Mouse (Mus musculus): ENCODE measurements around the gene Bgn. TPM values are rescaled to one million over a fixed set of nuclear protein-coding genes. Genes with fewer than 3 reads are reported as not detected.

Bgn gene
- polyA plus RNA-seq, 1 experiment from 2014 or later = 36.4 TPM

DNA sequence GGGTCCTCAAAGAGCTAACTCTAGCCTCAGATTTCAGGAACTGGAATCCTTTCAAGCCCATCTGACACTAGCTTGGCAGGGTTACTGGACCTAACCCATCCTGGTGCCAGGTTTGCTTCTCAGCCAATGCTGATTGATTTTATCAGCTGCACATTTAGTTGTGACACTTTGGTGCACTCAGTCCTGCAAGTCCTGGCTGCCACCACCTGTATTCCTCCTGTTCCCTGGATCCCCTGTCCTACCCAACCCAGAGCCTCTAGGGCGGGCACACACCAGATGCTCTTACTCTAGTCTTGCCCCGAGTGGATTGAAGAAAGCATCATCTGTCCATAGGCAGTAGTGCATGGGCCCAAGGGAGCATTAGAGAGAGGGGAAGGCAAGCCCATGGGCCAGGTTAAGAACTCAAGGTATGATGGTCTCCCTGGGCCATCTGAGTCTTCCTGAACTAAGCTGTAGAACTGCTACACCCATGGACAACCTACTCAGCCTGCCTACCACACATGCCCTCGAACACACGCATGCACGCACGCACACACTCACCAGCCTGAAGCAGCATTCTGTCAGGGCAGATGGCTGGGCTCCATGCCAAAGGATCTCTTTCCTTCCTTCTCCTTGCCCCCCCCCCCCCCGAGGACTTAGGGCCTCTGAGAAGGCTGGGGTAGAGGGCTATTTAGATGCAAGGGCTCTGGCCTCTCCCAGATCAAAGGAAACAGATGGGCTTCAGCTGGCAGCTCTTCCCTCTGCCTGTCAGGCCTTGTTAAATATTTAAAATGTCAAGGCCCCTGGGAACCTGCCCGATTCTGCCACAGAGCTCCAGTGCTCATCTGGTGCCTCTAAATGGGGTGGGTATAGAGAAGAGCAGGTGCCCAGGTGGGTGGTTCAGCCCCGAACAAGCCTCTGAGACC, 41.2 kb downstream of the Bgn start:
- Histone ChIP-seq H3K9ac (replicated peaks; ENCODE audit: low read length) (no peak overlapping the region), H3K4me1 (ENCODE audit: control insufficient read depth, insufficient read depth, low read length) (no peaks in the 10 kb centered on the region), H3K9me3 (replicated peaks; ENCODE audit: control insufficient read depth, low read length) (no peaks in the 10 kb centered on the region), H3K27me3 (ENCODE audit: control insufficient read depth, insufficient read depth, low read length) (no peaks in the 10 kb centered on the region), H3K4me2 (ENCODE audit: low read depth, low read length) (no peak overlapping the region), H3K27ac (replicated peaks; ENCODE audit: low read depth, low read length) (no peak overlapping the region), H3K4me3 (ENCODE audit: low read depth, low read length) (no peak overlapping the region), H3K36me3 (replicated peaks; ENCODE audit: control insufficient read depth, insufficient read depth, low read depth, low read length) (no peaks in the 10 kb centered on the region)
- peak; percentile 5 for DNase-seq (ENCODE audit: low spot score)
- peak; percentile 78 for ATAC-seq (replicated peaks; ENCODE audit: insufficient number of reproducible peaks, low FRiP score, low TSS enrichment, low read depth)
- 60% methylated on average over 8 of the region's 9 CpGs for WGBS

DNA sequence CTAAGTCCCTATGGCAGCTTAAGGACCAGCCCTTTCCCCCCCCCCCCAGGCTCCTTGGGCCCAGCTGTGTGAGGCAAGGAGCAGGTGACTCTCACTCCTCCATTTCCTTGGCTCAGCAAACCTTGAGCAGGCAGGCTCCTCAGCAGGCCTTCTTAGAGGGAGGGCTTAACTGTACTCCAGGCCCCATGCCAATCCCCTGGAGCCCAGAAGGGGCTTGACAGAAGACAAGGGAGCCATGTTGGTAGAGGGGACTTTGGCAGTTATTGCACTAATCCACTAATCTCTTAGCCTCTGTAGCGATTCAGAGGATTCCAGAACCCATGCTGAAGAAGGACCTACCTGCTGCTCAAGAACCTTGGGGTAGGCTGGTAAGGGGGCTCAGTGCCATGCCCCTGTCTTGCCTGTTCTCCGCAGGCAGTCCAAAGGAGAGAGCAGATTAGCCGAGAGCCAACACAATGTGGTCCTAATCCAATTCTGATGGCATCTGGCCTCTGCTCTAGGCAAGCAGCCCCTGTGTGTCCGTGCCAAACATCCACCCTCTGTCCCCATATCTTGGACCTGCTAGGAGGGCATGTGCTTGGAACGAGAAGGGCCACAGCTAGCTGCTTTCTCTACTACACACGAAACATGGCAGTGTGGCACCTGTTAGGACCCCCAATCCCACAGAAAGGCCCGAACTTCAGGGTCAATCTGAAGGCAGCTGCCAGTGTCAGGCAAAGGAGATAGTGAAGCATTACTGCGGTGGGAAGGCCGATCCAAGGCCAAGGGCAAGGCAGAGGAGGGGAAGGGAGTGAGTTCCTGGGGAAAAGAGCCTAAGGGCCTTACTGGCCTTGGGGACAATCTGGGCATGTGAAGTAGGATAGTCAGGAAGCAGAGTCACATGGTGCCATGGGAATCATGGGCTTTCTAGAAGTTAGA, 42.1 kb downstream of the Bgn start:
- DNase-seq (ENCODE audit: low spot score) (no peak), ATAC-seq (replicated peaks; ENCODE audit: insufficient number of reproducible peaks, low FRiP score, low TSS enrichment, low read depth) (no peak)
- no peak overlapping the region for H3K4me2 ChIP-seq (ENCODE audit: low read depth, low read length)
- H3K4me1 ChIP-seq (ENCODE audit: control insufficient read depth, insufficient read depth, low read length) = no peaks in the 10 kb centered on the region
- no peaks in the 10 kb centered on the region for H3K9me3 ChIP-seq (replicated peaks; ENCODE audit: control insufficient read depth, low read length)
- no peak overlapping the region for H3K9ac ChIP-seq (replicated peaks; ENCODE audit: low read length)
- no peaks in the 10 kb centered on the region for H3K36me3 ChIP-seq (replicated peaks; ENCODE audit: control insufficient read depth, insufficient read depth, low read depth, low read length)
- no peaks in the 10 kb centered on the region for H3K27me3 ChIP-seq (ENCODE audit: control insufficient read depth, insufficient read depth, low read length)
- no peak overlapping the region for H3K27ac ChIP-seq (replicated peaks; ENCODE audit: low read depth, low read length)
- 81% methylated on average over 9 of the region's 9 CpGs for WGBS
- no peak overlapping the region for H3K4me3 ChIP-seq (ENCODE audit: low read depth, low read length)

DNA sequence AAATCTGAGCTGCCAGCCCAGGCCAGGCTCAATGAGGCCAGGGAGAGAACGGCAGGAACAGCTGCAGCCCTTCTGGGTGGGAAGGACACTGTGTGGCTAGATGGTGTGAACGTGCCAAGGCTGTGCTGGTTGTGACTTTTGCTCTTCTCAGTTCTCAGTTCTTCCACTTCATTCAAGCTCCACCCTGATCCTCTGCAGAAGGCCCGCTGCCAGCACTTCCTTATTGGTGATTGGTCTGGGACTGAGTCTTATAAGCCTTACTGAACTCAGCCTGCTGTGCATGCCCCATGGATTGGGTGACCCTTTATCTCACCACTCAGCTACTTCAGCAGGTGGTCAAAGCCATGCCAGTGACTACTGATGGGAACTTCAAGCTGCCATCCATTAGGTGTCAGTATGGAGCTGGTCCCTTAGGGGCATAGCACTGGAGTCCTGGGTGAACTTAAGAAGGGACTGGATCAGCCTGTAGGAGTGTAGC, 43.0 kb downstream of the Bgn start:
- Histone ChIP-seq H3K9me3 (replicated peaks; ENCODE audit: control insufficient read depth, low read length) (no peaks in the 10 kb centered on the region), H3K4me3 (ENCODE audit: low read depth, low read length) (no peak overlapping the region), H3K36me3 (replicated peaks; ENCODE audit: control insufficient read depth, insufficient read depth, low read depth, low read length) (no peaks in the 10 kb centered on the region), H3K27ac (replicated peaks; ENCODE audit: low read depth, low read length) (no peak overlapping the region), H3K4me2 (ENCODE audit: low read depth, low read length) (no peak overlapping the region), H3K9ac (replicated peaks; ENCODE audit: low read length) (no peak overlapping the region), H3K4me1 (ENCODE audit: control insufficient read depth, insufficient read depth, low read length) (no peaks in the 10 kb centered on the region), H3K27me3 (ENCODE audit: control insufficient read depth, insufficient read depth, low read length) (no peaks in the 10 kb centered on the region)
- DNase-seq (ENCODE audit: low spot score) (no peak), ATAC-seq (replicated peaks; ENCODE audit: insufficient number of reproducible peaks, low FRiP score, low TSS enrichment, low read depth) (no peak)
- WGBS = 66% methylated on average over 3 of the region's 3 CpGs

DNA sequence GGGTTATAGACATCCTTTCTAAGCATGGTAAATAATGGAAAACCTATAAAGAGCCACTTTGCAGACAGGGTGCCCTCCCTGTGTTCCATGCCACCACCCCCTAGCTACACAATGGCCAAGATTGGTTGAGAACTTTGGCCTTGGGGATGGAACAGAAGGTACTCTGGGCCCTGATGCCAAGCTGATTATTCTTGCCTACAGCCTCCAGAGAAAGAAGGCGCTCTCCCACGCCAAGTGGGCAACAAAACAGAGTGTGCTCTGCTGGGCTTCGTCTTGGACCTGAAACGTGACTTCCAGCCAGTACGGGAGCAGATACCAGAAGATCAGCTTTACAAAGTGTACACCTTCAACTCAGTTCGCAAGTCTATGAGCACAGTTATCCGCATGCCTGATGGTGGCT, 54.5 kb downstream of the Bgn start:
- WGBS = 78% methylated on average over 7 of the region's 7 CpGs
- Histone ChIP-seq H3K36me3 (replicated peaks; ENCODE audit: control insufficient read depth, insufficient read depth, low read depth, low read length) (no peaks in the 10 kb centered on the region), H3K27me3 (ENCODE audit: control insufficient read depth, insufficient read depth, low read length) (no peaks in the 10 kb centered on the region)

DNA sequence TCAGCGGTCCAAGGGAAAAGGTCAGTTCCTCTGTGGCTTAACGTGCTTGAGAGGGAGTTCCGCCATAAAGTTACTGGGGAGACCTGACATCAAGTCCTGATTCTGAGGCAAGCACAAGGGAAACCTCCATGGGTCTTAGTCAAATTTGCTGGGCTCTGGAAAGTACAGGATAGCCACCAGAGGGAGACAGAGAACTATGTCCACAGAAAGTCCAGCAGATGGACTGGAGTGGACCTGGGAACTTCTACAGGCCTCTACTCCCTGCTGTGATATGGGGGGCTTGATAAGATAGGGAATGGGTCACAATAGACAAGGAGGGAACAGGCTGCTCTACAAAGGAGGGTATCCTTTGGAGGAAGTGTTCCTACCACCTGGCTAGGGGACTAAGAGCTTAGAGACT, 59.9 kb downstream of the Bgn start:
- Histone ChIP-seq H3K27me3 (ENCODE audit: control insufficient read depth, insufficient read depth, low read length) (no peaks in the 10 kb centered on the region), H3K4me1 (ENCODE audit: control insufficient read depth, insufficient read depth, low read length) (no peaks in the 10 kb centered on the region), H3K9ac (replicated peaks; ENCODE audit: low read length) (no peak overlapping the region), H3K4me2 (ENCODE audit: low read depth, low read length) (no peak overlapping the region), H3K27ac (replicated peaks; ENCODE audit: low read depth, low read length) (no peak overlapping the region), H3K36me3 (replicated peaks; ENCODE audit: control insufficient read depth, insufficient read depth, low read depth, low read length) (no peaks in the 10 kb centered on the region), H3K4me3 (ENCODE audit: low read depth, low read length) (no peak overlapping the region), H3K9me3 (replicated peaks; ENCODE audit: control insufficient read depth, low read length) (no peaks in the 10 kb centered on the region)
- DNase-seq (ENCODE audit: low spot score) (peak; percentile 25), ATAC-seq (replicated peaks; ENCODE audit: insufficient number of reproducible peaks, low FRiP score, low TSS enrichment, low read depth) (no peak)
- 53% methylated on average over 3 of the region's 3 CpGs for WGBS

More for the DNA sequence above, 54.5 kb downstream of the Bgn start:
- H3K4me2 ChIP-seq (ENCODE audit: low read depth, low read length) = no peak overlapping the region
- ATAC-seq (replicated peaks; ENCODE audit: insufficient number of reproducible peaks, low FRiP score, low TSS enrichment, low read depth) (no peak), DNase-seq (ENCODE audit: low spot score) (no peak)
- no peak overlapping the region for H3K9ac ChIP-seq (replicated peaks; ENCODE audit: low read length)
- no peaks in the 10 kb centered on the region for H3K4me1 ChIP-seq (ENCODE audit: control insufficient read depth, insufficient read depth, low read length)
- no peak overlapping the region for H3K27ac ChIP-seq (replicated peaks; ENCODE audit: low read depth, low read length)
- no peaks in the 10 kb centered on the region for H3K9me3 ChIP-seq (replicated peaks; ENCODE audit: control insufficient read depth, low read length)
- H3K4me3 ChIP-seq (ENCODE audit: low read depth, low read length) = no peak overlapping the region

Other genes with a start within 250 kb of the Bgn start
- gene Xlr4c, start 240.5 kb upstream of the Bgn start, polyA plus RNA-seq (2014; fragmentation: Nextera tagmentation; extraction: Ambion mirVana) = not detected in 2 replicates
- 0.55 TPM in 1 of 2 replicates, not detected in the other for gene Xlr3c, start 218.2 kb upstream of the Bgn start, polyA plus RNA-seq (2014; fragmentation: Nextera tagmentation; extraction: Ambion mirVana)
- gene Xlr5a, start 190.6 kb upstream of the Bgn start, polyA plus RNA-seq (2014; fragmentation: Nextera tagmentation; extraction: Ambion mirVana) = not detected in 2 replicates
- gene Xlr5c, start 190.6 kb upstream of the Bgn start, polyA plus RNA-seq (2014; fragmentation: Nextera tagmentation; extraction: Ambion mirVana) = not detected in 2 replicates
- not detected in 2 replicates for gene Gm45015, start 146.8 kb upstream of the Bgn start, polyA plus RNA-seq (2014; fragmentation: Nextera tagmentation; extraction: Ambion mirVana)
- gene Zfp275, start 141.0 kb upstream of the Bgn start, polyA plus RNA-seq (2014; fragmentation: Nextera tagmentation; extraction: Ambion mirVana) = 20.2 and 20.3 TPM in 2 replicates
- not detected in 2 replicates for gene Gm18336, start 84.9 kb upstream of the Bgn start, polyA plus RNA-seq (2014; fragmentation: Nextera tagmentation; extraction: Ambion mirVana)
- gene Zfp92, start 72.5 kb upstream of the Bgn start, polyA plus RNA-seq (2014; fragmentation: Nextera tagmentation; extraction: Ambion mirVana) = 0.07 and 0.25 TPM in 2 replicates
- gene Trex2, start 48.3 kb upstream of the Bgn start, polyA plus RNA-seq (2014; fragmentation: Nextera tagmentation; extraction: Ambion mirVana) = not detected in 2 replicates
- gene Haus7, start 24.6 kb upstream of the Bgn start, polyA plus RNA-seq (2014; fragmentation: Nextera tagmentation; extraction: Ambion mirVana) = 85.3 and 91.4 TPM in 2 replicates
- 0.38 and 0.48 TPM in 2 replicates for gene Atp2b3, start 19.5 kb downstream of the Bgn start, polyA plus RNA-seq (2014; fragmentation: Nextera tagmentation; extraction: Ambion mirVana)
- gene Dusp9, start 155.8 kb downstream of the Bgn start, polyA plus RNA-seq (2014; fragmentation: Nextera tagmentation; extraction: Ambion mirVana) = 11.3 and 11.9 TPM in 2 replicates
- gene Pnck, start 176.5 kb downstream of the Bgn start, polyA plus RNA-seq (2014; fragmentation: Nextera tagmentation; extraction: Ambion mirVana) = 9.5 and 11.7 TPM in 2 replicates
- 6.1 TPM in 2 replicates for gene Slc6a8, start 189.5 kb downstream of the Bgn start, polyA plus RNA-seq (2014; fragmentation: Nextera tagmentation; extraction: Ambion mirVana)
- 159 and 172 TPM in 2 replicates for gene Bcap31, start 232.6 kb downstream of the Bgn start, polyA plus RNA-seq (2014; fragmentation: Nextera tagmentation; extraction: Ambion mirVana)
- 8.0 and 8.3 TPM in 2 replicates for gene Abcd1, start 233.0 kb downstream of the Bgn start, polyA plus RNA-seq (2014; fragmentation: Nextera tagmentation; extraction: Ambion mirVana)

Data from embryonic facial prominence, embryonic 11.5 days (tissue).